Mouse (Mus musculus) spleen, adult 2 months (tissue): ENCODE measurements around the gene Ppif. TPM values are rescaled to one million over a fixed set of nuclear protein-coding genes. Genes with fewer than 3 reads are reported as not detected.

ENCODE experiments used
- DNase-seq, 2 experiments: peaks; one replicate each; pipeline versions ENCODE4 v3.0.0 to v3.0.0-alpha.2; 2012 to 2021; ENCODE audit warnings: low spot score in 2 of 2, low read depth in 1 of 2
- H3K27ac ChIP-seq: fragments of 200-500 bp; 2 replicates; pipeline ENCODE4 v1.5.1; 2012; ENCODE audit warnings: low read length, inconsistent platforms; ENCODE audit not compliant: insufficient read depth
- H3K27me3 ChIP-seq: fragments of 200-500 bp; 2 replicates; pipeline ENCODE4 v1.6.1; 2012; ENCODE audit warnings: mild to moderate bottlenecking, moderate library complexity, low read length, inconsistent platforms; ENCODE audit not compliant: control insufficient read depth, insufficient read depth
- H3K36me3 ChIP-seq: fragments of 200-500 bp; 2 replicates; pipeline ENCODE4 v1.6.1; 2012; ENCODE audit warnings: mild to moderate bottlenecking, low read length, inconsistent platforms; ENCODE audit not compliant: control insufficient read depth, insufficient read depth
- H3K4me1 ChIP-seq: fragments of 200-500 bp; 2 replicates; pipeline ENCODE4 v1.6.1; 2011; ENCODE audit warnings: inconsistent platforms; ENCODE audit not compliant: control insufficient read depth, insufficient read depth, insufficient read length
- H3K4me3 ChIP-seq: fragments of 200-500 bp; 2 replicates; pipeline ENCODE4 v1.5.1; 2011; ENCODE audit warnings: mild to moderate bottlenecking, inconsistent platforms; ENCODE audit not compliant: insufficient read depth, insufficient read length; ENCODE audit errors: extremely low read depth
- CTCF ChIP-seq: fragments of 200-500 bp; IDR thresholded peaks from 2 replicates; pipeline ENCODE4 v1.5.1; 2011; ENCODE audit warnings: mild to moderate bottlenecking, inconsistent platforms; ENCODE audit not compliant: insufficient read depth, insufficient read length, insufficient replicate concordance; ENCODE audit errors: extremely low read depth
- POLR2A ChIP-seq: fragments of 200-500 bp; IDR thresholded peaks from 2 replicates; pipeline ENCODE4 v1.6.1; 2011; ENCODE audit warnings: low read depth, low read length, inconsistent platforms
- WGBS: fragments of 180-500 bp; shearing (Covaris S2); methylation state at CpG from one replicate; pipeline ENCODE4 v1.1.7; 2018; 5-methylcytosine and 5-hydroxymethylcytosine counted together
- polyA plus RNA-seq: library from polyadenylated mRNA; depleted of rRNA; stranded (reverse); fragments of >200 nt; gene quantifications from 2 replicates; pipeline ENCODE4 v1.2.3, GENCODE M21; 2012

The Ppif gene
- polyA plus RNA-seq, 1 experiment: 50.4 TPM

- peak; percentile 39 to 71 for DNase-seq
- H3K27ac ChIP-seq: peak overlapping the region; percentile 34; the same call in 1 of the 2 replicates
- H3K27me3 ChIP-seq: no peaks in the 10 kb centered on the region
- H3K36me3 ChIP-seq: 0 out of 2 replicates have a peak, but pooled peaks cover 2% of the 10 kb centered on the region
- no peak overlapping the region for H3K4me3 ChIP-seq
- WGBS: 45% methylated on average over 9 of the region's 9 CpGs
- H3K4me1 ChIP-seq: peaks cover 24% of the 10 kb centered on the region
- TF ChIP-seq CTCF: no peak
- no peak for TF ChIP-seq POLR2A
Measured at GRCm38 (mm10) chr14:25719371-25719770, 25.4 kb downstream of the Ppif start.

- no peak for DNase-seq
- H3K4me1 ChIP-seq: peaks cover 24% of the 10 kb centered on the region
- H3K36me3 ChIP-seq: no peaks in the 10 kb centered on the region
- no peak overlapping the region for H3K4me3 ChIP-seq
- no peak for TF ChIP-seq CTCF
- TF ChIP-seq POLR2A: no peak
- no peaks in the 10 kb centered on the region for H3K27me3 ChIP-seq
- WGBS: 21% methylated on average over 5 of the region's 5 CpGs
- H3K27ac ChIP-seq: peak overlapping the region; percentile 55
Measured at GRCm38 (mm10) chr14:25720962-25721707, 27.2 kb downstream of the Ppif start.

DNA sequence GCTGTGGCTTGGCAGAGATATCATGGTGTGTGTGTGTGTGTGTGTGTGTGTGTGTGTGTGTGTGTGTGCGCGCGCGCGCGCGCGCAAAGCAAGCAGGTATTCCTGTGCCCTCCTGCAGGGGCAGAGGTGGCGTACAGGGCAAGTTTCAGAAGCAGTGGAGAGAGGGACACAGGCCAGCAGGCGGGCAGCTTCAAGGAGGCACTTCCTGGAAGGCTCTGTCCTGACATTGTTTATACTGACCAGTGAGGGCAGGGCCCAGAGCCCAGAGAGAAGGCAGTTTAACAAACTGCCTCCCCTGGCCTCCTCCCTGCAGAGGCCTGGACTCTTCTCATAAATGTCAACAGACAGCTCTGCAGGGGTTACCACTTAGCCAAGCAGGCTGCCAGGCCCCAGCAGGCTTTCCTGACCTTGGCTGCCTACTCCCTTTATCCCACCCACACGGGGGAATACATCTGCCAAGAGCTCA lies 31.1 kb downstream of the Ppif start:
- Histone ChIP-seq H3K36me3 (no peaks in the 10 kb centered on the region), H3K27ac (0 out of 2 replicates have a peak overlapping the region, but pooled peaks have one; percentile 12)

DNA sequence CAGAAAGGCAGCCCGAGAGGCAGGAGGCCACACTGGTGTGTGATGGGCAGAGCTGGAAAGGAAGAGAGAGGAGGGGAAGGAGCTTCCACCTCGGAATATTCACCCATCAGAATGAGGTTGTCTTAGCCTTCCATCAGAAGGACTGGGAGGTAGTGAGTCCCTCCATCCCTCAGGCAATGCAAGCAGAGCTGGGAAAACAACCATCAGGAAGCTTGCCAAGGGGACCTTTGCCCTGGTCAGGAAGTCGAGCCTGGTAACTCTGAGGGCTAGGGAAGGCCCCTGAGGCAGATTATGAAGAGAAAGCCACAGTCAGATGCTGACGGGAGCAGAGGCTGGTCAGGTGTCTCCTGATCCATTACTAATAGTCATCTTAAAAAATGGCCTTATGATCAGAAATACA lies 31.7 kb downstream of the Ppif start:
- peaks cover 16% of the 10 kb centered on the region; the same call in 1 of the 2 replicates for H3K4me1 ChIP-seq
- no peak for DNase-seq
- no peak overlapping the region for H3K4me3 ChIP-seq
- 67% methylated on average over 4 of the region's 4 CpGs for WGBS
- no peaks in the 10 kb centered on the region for H3K27me3 ChIP-seq
- no peaks in the 10 kb centered on the region for H3K36me3 ChIP-seq
- TF ChIP-seq POLR2A: no peak
- no peak for TF ChIP-seq CTCF
- H3K27ac ChIP-seq: no peak overlapping the region

More for the DNA sequence above, 31.1 kb downstream of the Ppif start:
- peaks cover 16% of the 10 kb centered on the region; the same call in 1 of the 2 replicates for H3K4me1 ChIP-seq
- H3K4me3 ChIP-seq: no peak overlapping the region
- no peak for DNase-seq
- H3K27me3 ChIP-seq: no peaks in the 10 kb centered on the region
- TF ChIP-seq POLR2A (no peak), CTCF (no peak)
- 85% methylated on average over 11 of the region's 11 CpGs for WGBS

- Histone ChIP-seq H3K27ac (no peak overlapping the region), H3K4me1 (peaks cover 15% of the 10 kb centered on the region; the same call in 1 of the 2 replicates), H3K4me3 (no peak overlapping the region), H3K36me3 (no peaks in the 10 kb centered on the region), H3K27me3 (no peaks in the 10 kb centered on the region)
- TF ChIP-seq POLR2A (no peak), CTCF (peak; percentile 96)
- DNase-seq: peak; percentile 34 to 62
- 42% methylated on average over 20 of the region's 20 CpGs for WGBS
Measured at GRCm38 (mm10) chr14:25726226-25727148, 32.5 kb downstream of the Ppif start.

DNA sequence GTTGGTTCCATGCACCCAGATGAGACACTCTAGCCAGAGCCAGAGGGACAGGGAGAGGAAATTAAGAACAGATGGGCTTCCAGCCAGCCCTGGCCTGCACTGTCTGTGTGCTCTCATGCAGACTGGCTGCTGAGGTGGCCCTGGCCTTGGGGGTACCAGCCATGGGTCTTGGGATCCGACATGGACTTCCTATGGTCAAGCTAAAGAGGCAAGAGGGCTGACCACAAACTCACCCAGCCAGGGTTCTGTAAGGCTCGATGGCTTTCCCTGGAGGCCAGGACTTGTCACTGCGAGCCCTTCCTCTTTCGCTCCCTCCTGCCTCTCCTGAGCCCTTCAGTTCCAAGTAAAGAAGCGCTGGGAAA lies 33.2 kb downstream of the Ppif start:
- Histone ChIP-seq H3K4me1 (peaks cover 11% of the 10 kb centered on the region; the same call in 1 of the 2 replicates), H3K4me3 (no peak overlapping the region), H3K27me3 (no peaks in the 10 kb centered on the region), H3K36me3 (no peaks in the 10 kb centered on the region), H3K27ac (no peak overlapping the region)
- TF ChIP-seq CTCF (no peak), POLR2A (no peak)
- 61% methylated on average over 5 of the region's 5 CpGs for WGBS
- no peak for DNase-seq
